Mouse (Mus musculus): ENCODE measurements around the gene Htra2. TPM values are rescaled to one million over a fixed set of nuclear protein-coding genes. Genes with fewer than 3 reads are reported as not detected.

Htra2 gene
- polyA plus RNA-seq, 1 experiment: 56.3 TPM

GRCm38 (mm10) chr6:83013444-83013843, 41.6 kb downstream of the Htra2 start:
- Histone ChIP-seq H3K4me3 (ENCODE audit: insufficient read depth, low read length) (no peak overlapping the region), H3K27ac (ENCODE audit: insufficient read depth, low read length) (peak overlapping the region; percentile 93), H3K4me1 (ENCODE audit: control insufficient read depth, insufficient read depth, low read length) (peaks cover 17% of the 10 kb centered on the region)
- no peak for TF ChIP-seq CTCF (IDR thresholded peaks at IDR 0.05; ENCODE audit: borderline replicate concordance, insufficient read depth, low read length)
- no peak for TF ChIP-seq POLR2A (IDR thresholded peaks at IDR 0.05; ENCODE audit: low read depth, low read length)

DNA sequence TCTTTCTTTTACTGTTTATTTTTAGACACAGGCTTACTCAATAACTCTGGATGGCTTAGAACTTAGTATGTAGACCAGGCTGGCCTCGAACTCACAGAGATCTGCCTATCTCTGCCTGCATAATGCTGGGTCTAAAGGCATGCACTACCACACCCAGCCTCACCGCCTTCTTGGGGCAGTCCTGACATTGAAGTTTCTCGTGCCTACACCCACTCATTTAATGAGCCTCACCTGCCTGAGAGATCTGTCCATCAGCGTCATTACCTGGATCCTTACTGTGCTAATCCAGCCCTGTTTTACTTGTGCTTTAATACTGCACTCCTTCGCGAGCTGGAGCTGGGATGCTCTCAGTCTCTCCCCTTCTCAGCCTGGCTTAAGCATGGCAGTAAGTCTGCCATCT, 43.3 kb downstream of the Htra2 start:
- no peak overlapping the region for H3K4me3 ChIP-seq (ENCODE audit: insufficient read depth, low read length)
- TF ChIP-seq CTCF (IDR thresholded peaks at IDR 0.05; ENCODE audit: borderline replicate concordance, insufficient read depth, low read length): no peak
- TF ChIP-seq POLR2A (IDR thresholded peaks at IDR 0.05; ENCODE audit: low read depth, low read length): no peak

DNA sequence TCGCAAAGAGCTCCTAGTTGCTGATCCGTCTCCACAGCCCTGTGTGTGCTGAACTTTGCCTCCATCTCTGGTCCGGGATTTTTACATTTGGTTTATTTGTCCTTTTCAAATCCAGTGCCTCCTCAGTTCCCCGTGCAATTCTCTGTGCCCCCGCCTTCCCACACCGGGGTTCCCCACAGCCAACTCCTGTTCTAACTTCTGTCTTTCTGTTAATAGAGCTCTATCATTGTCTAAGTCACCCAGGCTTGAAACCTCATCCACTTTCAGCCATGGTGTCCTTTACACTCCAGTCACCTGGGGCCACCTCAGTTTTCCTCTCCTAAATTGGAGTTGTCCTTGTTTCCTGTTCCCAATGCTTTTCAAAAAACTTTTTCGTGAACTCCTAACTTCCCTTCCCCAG, 43.8 kb downstream of the Htra2 start:
- TF ChIP-seq CTCF (IDR thresholded peaks at IDR 0.05; ENCODE audit: borderline replicate concordance, insufficient read depth, low read length): no peak
- TF ChIP-seq POLR2A (IDR thresholded peaks at IDR 0.05; ENCODE audit: low read depth, low read length): no peak
- Histone ChIP-seq H3K4me3 (ENCODE audit: insufficient read depth, low read length) (no peak overlapping the region), H3K27ac (ENCODE audit: insufficient read depth, low read length) (no peak overlapping the region), H3K4me1 (ENCODE audit: control insufficient read depth, insufficient read depth, low read length) (peaks cover 9% of the 10 kb centered on the region)

More for the DNA sequence above, 43.3 kb downstream of the Htra2 start:
- H3K27ac ChIP-seq (ENCODE audit: insufficient read depth, low read length): no peak overlapping the region
- H3K4me1 ChIP-seq (ENCODE audit: control insufficient read depth, insufficient read depth, low read length): peaks cover 11% of the 10 kb centered on the region

DNA sequence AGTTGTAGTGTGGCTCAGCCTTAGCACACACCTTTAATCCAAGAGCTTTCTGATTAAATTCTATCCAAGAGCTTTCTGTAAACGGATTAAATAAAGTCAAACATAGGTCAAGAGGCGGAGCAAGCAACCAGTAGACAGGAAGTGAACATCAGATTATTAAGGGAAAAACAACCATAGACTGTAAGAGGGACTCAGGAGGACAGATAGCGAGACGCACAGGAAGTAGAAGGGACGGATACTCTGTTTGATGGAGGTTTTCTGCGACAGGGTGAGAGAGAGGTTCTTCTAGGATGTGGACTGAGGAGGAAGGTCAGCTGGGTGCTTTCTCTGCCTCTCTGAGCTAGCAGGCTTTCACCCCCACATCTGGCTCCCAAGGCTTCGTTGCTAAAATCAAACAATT, 45.1 kb downstream of the Htra2 start:
- TF ChIP-seq CTCF (IDR thresholded peaks at IDR 0.05; ENCODE audit: borderline replicate concordance, insufficient read depth, low read length) (no peak), POLR2A (IDR thresholded peaks at IDR 0.05; ENCODE audit: low read depth, low read length) (no peak)
- Histone ChIP-seq H3K4me1 (ENCODE audit: control insufficient read depth, insufficient read depth, low read length) (peaks cover 9% of the 10 kb centered on the region), H3K4me3 (ENCODE audit: insufficient read depth, low read length) (no peak overlapping the region), H3K27ac (ENCODE audit: insufficient read depth, low read length) (no peak overlapping the region)

GRCm38 (mm10) chr6:83008659-83009058, 46.4 kb downstream of the Htra2 start:
- no peak overlapping the region for H3K4me3 ChIP-seq (ENCODE audit: insufficient read depth, low read length)
- TF ChIP-seq CTCF (IDR thresholded peaks at IDR 0.05; ENCODE audit: borderline replicate concordance, insufficient read depth, low read length) (no peak), POLR2A (IDR thresholded peaks at IDR 0.05; ENCODE audit: low read depth, low read length) (no peak)
- no peak overlapping the region for H3K27ac ChIP-seq (ENCODE audit: insufficient read depth, low read length)
- peaks cover 4% of the 10 kb centered on the region; the same call in 1 of the 2 replicates for H3K4me1 ChIP-seq (ENCODE audit: control insufficient read depth, insufficient read depth, low read length)

- Histone ChIP-seq H3K27ac (ENCODE audit: insufficient read depth, low read length) (no peak overlapping the region), H3K4me1 (ENCODE audit: control insufficient read depth, insufficient read depth, low read length) (peaks cover 4% of the 10 kb centered on the region; the same call in 1 of the 2 replicates), H3K4me3 (ENCODE audit: insufficient read depth, low read length) (no peak overlapping the region)
- TF ChIP-seq POLR2A (IDR thresholded peaks at IDR 0.05; ENCODE audit: low read depth, low read length): no peak
Observed at GRCm38 (mm10) chr6:83006114-83006513, 49.0 kb downstream of the Htra2 start.

GRCm38 (mm10) chr6:83005444-83006011, 49.5 kb downstream of the Htra2 start:
- Histone ChIP-seq H3K4me1 (ENCODE audit: control insufficient read depth, insufficient read depth, low read length) (peaks cover 4% of the 10 kb centered on the region; the same call in 1 of the 2 replicates), H3K4me3 (ENCODE audit: insufficient read depth, low read length) (no peak overlapping the region), H3K27ac (ENCODE audit: insufficient read depth, low read length) (no peak overlapping the region)
- TF ChIP-seq CTCF (IDR thresholded peaks at IDR 0.05; ENCODE audit: borderline replicate concordance, insufficient read depth, low read length) (no peak), POLR2A (IDR thresholded peaks at IDR 0.05; ENCODE audit: low read depth, low read length) (no peak)

GRCm38 (mm10) chr6:83004872-83005271, 50.2 kb downstream of the Htra2 start:
- Histone ChIP-seq H3K4me1 (ENCODE audit: control insufficient read depth, insufficient read depth, low read length) (peaks cover 4% of the 10 kb centered on the region; the same call in 1 of the 2 replicates), H3K27ac (ENCODE audit: insufficient read depth, low read length) (no peak overlapping the region), H3K4me3 (ENCODE audit: insufficient read depth, low read length) (no peak overlapping the region)
- no peak for TF ChIP-seq POLR2A (IDR thresholded peaks at IDR 0.05; ENCODE audit: low read depth, low read length)

DNA sequence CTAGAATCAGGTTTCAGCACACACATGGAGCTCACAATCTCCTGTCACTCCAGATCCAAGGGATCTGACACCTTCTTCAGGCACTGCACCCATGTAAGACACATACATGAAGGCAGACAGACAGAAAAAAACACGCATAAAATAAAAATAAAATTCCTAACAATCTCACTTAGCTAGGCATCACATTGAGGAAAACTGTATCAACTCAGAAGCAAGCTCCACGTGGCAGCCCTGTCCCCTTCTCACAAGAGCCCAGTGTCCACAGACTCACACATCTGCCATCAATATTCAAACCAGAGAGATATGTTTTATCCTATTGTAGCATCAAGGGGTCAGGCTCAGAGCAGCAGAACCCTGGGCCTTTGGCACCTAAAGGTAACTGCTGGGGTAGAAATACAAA, 50.8 kb downstream of the Htra2 start:
- TF ChIP-seq CTCF (IDR thresholded peaks at IDR 0.05; ENCODE audit: borderline replicate concordance, insufficient read depth, low read length) (no peak), POLR2A (IDR thresholded peaks at IDR 0.05; ENCODE audit: low read depth, low read length) (no peak)
- no peak overlapping the region for H3K27ac ChIP-seq (ENCODE audit: insufficient read depth, low read length)
- H3K4me1 ChIP-seq (ENCODE audit: control insufficient read depth, insufficient read depth, low read length): peaks cover 4% of the 10 kb centered on the region; the same call in 1 of the 2 replicates
- H3K4me3 ChIP-seq (ENCODE audit: insufficient read depth, low read length): no peak overlapping the region

GRCm38 (mm10) chr6:83003850-83004249, 51.2 kb downstream of the Htra2 start:
- Histone ChIP-seq H3K4me3 (ENCODE audit: insufficient read depth, low read length) (no peak overlapping the region), H3K27ac (ENCODE audit: insufficient read depth, low read length) (no peak overlapping the region), H3K4me1 (ENCODE audit: control insufficient read depth, insufficient read depth, low read length) (peaks cover 4% of the 10 kb centered on the region; the same call in 1 of the 2 replicates)
- no peak for TF ChIP-seq POLR2A (IDR thresholded peaks at IDR 0.05; ENCODE audit: low read depth, low read length)
- no peak for TF ChIP-seq CTCF (IDR thresholded peaks at IDR 0.05; ENCODE audit: borderline replicate concordance, insufficient read depth, low read length)

Data from embryonic fibroblast, embryonic 13.5 days (primary cell).